Mouse (Mus musculus): ENCODE measurements at regions not wholly inside any gene's neighbourhood (a gene's known extent, or its start where the extent isn't known, plus 50 kb on each side); places are given as distances from the start of the nearest gene placed in this dataset.

GRCm38 (mm10) chr5:133267887-133268286 is 724.7 kb upstream of the Auts2 start:
- Histone ChIP-seq H3K4me2 (replicated peaks; ENCODE audit: low read depth, low read length, severe bottlenecking) (no peak overlapping the region), H3K27me3 (ENCODE audit: control insufficient read depth, insufficient read depth, low read length) (no peaks in the 10 kb centered on the region), H3K9ac (ENCODE audit: low read depth, low read length, severe bottlenecking) (no peak overlapping the region), H3K36me3 (ENCODE audit: control insufficient read depth, insufficient read depth, low read length) (no peaks in the 10 kb centered on the region), H3K27ac (replicated peaks; ENCODE audit: low read depth, low read length) (no peak overlapping the region), H3K4me3 (replicated peaks; ENCODE audit: low read length) (no peak overlapping the region), H3K9me3 (ENCODE audit: control insufficient read depth, low read length) (no peaks in the 10 kb centered on the region), H3K4me1 (ENCODE audit: control insufficient read depth, insufficient read depth, low read length) (no peaks in the 10 kb centered on the region)
- 79% methylated on average over 7 of the region's 7 CpGs for WGBS
- DNase-seq (ENCODE audit: low spot score) (no peak), ATAC-seq (ENCODE audit: low FRiP score, low read depth) (no peak)
- TF ChIP-seq POLR2A (IDR thresholded peaks at IDR 0.05; ENCODE audit: borderline replicate concordance, extremely low read depth, insufficient read depth, insufficient read length): no peak

DNA sequence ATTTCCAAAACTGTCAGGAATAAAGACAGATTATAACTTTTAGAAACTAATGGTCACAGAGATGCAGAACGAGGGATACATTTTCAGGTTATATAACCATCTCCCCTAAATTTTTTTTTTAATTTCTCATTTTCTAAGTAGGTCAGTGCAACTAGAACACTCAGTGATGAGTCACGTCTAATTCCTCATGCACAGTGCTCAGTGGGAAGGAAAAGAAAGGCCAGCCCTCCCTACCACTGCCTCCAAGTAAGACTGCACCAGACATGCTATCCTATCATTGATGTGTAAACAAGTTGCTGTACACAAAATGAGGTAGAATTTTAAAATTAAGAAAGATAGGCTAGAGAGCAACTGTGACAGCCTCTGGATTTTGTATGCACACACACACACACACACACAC is 724.2 kb upstream of the Auts2 start:
- H3K9me3 ChIP-seq (ENCODE audit: control insufficient read depth, low read length): no peaks in the 10 kb centered on the region
- no peak overlapping the region for H3K4me2 ChIP-seq (replicated peaks; ENCODE audit: low read depth, low read length, severe bottlenecking)
- no peaks in the 10 kb centered on the region for H3K36me3 ChIP-seq (ENCODE audit: control insufficient read depth, insufficient read depth, low read length)
- no peak for DNase-seq (ENCODE audit: low spot score)
- no peaks in the 10 kb centered on the region for H3K27me3 ChIP-seq (ENCODE audit: control insufficient read depth, insufficient read depth, low read length)
- no peak overlapping the region for H3K9ac ChIP-seq (ENCODE audit: low read depth, low read length, severe bottlenecking)
- WGBS: 86% methylated on average over 2 of the region's 2 CpGs
- no peaks in the 10 kb centered on the region for H3K4me1 ChIP-seq (ENCODE audit: control insufficient read depth, insufficient read depth, low read length)
- H3K27ac ChIP-seq (replicated peaks; ENCODE audit: low read depth, low read length): no peak overlapping the region
- no peak for ATAC-seq (ENCODE audit: low FRiP score, low read depth)
- H3K4me3 ChIP-seq (replicated peaks; ENCODE audit: low read length): no peak overlapping the region
- TF ChIP-seq POLR2A (IDR thresholded peaks at IDR 0.05; ENCODE audit: borderline replicate concordance, extremely low read depth, insufficient read depth, insufficient read length): no peak

DNA sequence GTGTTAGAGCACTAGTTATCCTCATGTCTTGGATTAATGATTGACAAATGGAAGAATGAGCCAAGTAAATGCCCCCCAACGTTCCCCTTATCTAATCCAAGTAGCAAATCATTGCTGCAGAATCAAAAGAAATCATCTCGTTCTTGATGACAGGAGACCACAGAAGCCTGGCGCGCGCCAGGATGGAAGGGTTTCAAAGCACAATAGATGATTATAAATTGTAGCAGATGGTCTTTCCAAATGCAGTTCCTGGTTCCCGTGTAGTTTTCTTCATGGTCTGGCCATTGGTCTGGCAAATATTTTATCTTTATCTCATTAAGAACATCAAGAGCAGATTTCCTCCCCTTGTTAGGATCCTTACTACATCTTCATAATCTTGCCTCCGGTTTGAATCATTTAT is 721.8 kb upstream of the Auts2 start:
- no peak overlapping the region for H3K4me2 ChIP-seq (replicated peaks; ENCODE audit: low read depth, low read length, severe bottlenecking)
- no peak for ATAC-seq (ENCODE audit: low FRiP score, low read depth)
- TF ChIP-seq POLR2A (IDR thresholded peaks at IDR 0.05; ENCODE audit: borderline replicate concordance, extremely low read depth, insufficient read depth, insufficient read length): no peak
- H3K9me3 ChIP-seq (ENCODE audit: control insufficient read depth, low read length): no peaks in the 10 kb centered on the region
- H3K27me3 ChIP-seq (ENCODE audit: control insufficient read depth, insufficient read depth, low read length): no peaks in the 10 kb centered on the region
- WGBS: 77% methylated on average over 7 of the region's 7 CpGs
- no peak overlapping the region for H3K27ac ChIP-seq (replicated peaks; ENCODE audit: low read depth, low read length)
- H3K9ac ChIP-seq (ENCODE audit: low read depth, low read length, severe bottlenecking): no peak overlapping the region
- no peak for DNase-seq (ENCODE audit: low spot score)
- no peaks in the 10 kb centered on the region for H3K36me3 ChIP-seq (ENCODE audit: control insufficient read depth, insufficient read depth, low read length)
- H3K4me3 ChIP-seq (replicated peaks; ENCODE audit: low read length): no peak overlapping the region
- no peaks in the 10 kb centered on the region for H3K4me1 ChIP-seq (ENCODE audit: control insufficient read depth, insufficient read depth, low read length)

- DNase-seq (ENCODE audit: low spot score) (no peak), ATAC-seq (ENCODE audit: low FRiP score, low read depth) (no peak)
- Histone ChIP-seq H3K9ac (ENCODE audit: low read depth, low read length, severe bottlenecking) (no peak overlapping the region), H3K4me2 (replicated peaks; ENCODE audit: low read depth, low read length, severe bottlenecking) (no peak overlapping the region), H3K4me1 (ENCODE audit: control insufficient read depth, insufficient read depth, low read length) (no peaks in the 10 kb centered on the region), H3K36me3 (ENCODE audit: control insufficient read depth, insufficient read depth, low read length) (no peaks in the 10 kb centered on the region), H3K27ac (replicated peaks; ENCODE audit: low read depth, low read length) (no peak overlapping the region), H3K27me3 (ENCODE audit: control insufficient read depth, insufficient read depth, low read length) (no peaks in the 10 kb centered on the region; the same call in 1 of the 2 replicates), H3K9me3 (ENCODE audit: control insufficient read depth, low read length) (no peaks in the 10 kb centered on the region), H3K4me3 (replicated peaks; ENCODE audit: low read length) (no peak overlapping the region)
- WGBS: 18% methylated on average over 3 of the region's 3 CpGs
- no peak for TF ChIP-seq POLR2A (IDR thresholded peaks at IDR 0.05; ENCODE audit: borderline replicate concordance, extremely low read depth, insufficient read depth, insufficient read length)
Observed at GRCm38 (mm10) chr5:133218801-133219200, 675.7 kb upstream of the Auts2 start.

- no peaks in the 10 kb centered on the region; the same call in 1 of the 2 replicates for H3K27me3 ChIP-seq (ENCODE audit: control insufficient read depth, insufficient read depth, low read length)
- ATAC-seq (ENCODE audit: low FRiP score, low read depth): no peak
- WGBS: 78% methylated on average over 1 of the region's 1 CpGs
- no peaks in the 10 kb centered on the region for H3K36me3 ChIP-seq (ENCODE audit: control insufficient read depth, insufficient read depth, low read length)
- no peak overlapping the region for H3K27ac ChIP-seq (replicated peaks; ENCODE audit: low read depth, low read length)
- no peak overlapping the region for H3K4me2 ChIP-seq (replicated peaks; ENCODE audit: low read depth, low read length, severe bottlenecking)
- H3K4me1 ChIP-seq (ENCODE audit: control insufficient read depth, insufficient read depth, low read length): no peaks in the 10 kb centered on the region
- DNase-seq (ENCODE audit: low spot score): no peak
- TF ChIP-seq POLR2A (IDR thresholded peaks at IDR 0.05; ENCODE audit: borderline replicate concordance, extremely low read depth, insufficient read depth, insufficient read length): no peak
- no peak overlapping the region for H3K9ac ChIP-seq (ENCODE audit: low read depth, low read length, severe bottlenecking)
- no peaks in the 10 kb centered on the region for H3K9me3 ChIP-seq (ENCODE audit: control insufficient read depth, low read length)
- H3K4me3 ChIP-seq (replicated peaks; ENCODE audit: low read length): no peak overlapping the region
Observed at GRCm38 (mm10) chr5:133198546-133198945, 655.4 kb upstream of the Auts2 start.
